Mouse (Mus musculus): ENCODE data around the gene Pcdh15. TPM values are rescaled to one million over a fixed set of nuclear protein-coding genes. Genes with fewer than 3 reads are reported as not detected.

The Pcdh15 gene
- polyA plus RNA-seq, 1 experiment, result 6.0 TPM

- no peaks in the 10 kb centered on the region for H3K4me1 ChIP-seq (ENCODE audit: control insufficient read depth, insufficient read depth, low read length)
- H3K4me3 ChIP-seq (replicated peaks; ENCODE audit: insufficient read depth, low read depth, low read length), result no peak overlapping the region
- no peak overlapping the region for H3K27ac ChIP-seq (ENCODE audit: insufficient read depth, low read length)
- DNase-seq, result no peak
- H3K27me3 ChIP-seq (ENCODE audit: control insufficient read depth, insufficient read depth, low read length), result no peaks in the 10 kb centered on the region
- no peak for TF ChIP-seq CTCF (IDR thresholded peaks at IDR 0.05; ENCODE audit: borderline replicate concordance, insufficient read depth, low read depth, low read length)
- no peak for TF ChIP-seq POLR2A (IDR thresholded peaks at IDR 0.05; ENCODE audit: borderline replicate concordance, insufficient read depth, low read length)
- 51% methylated on average over 5 of the region's 5 CpGs for WGBS
Observed at GRCm38 (mm10) chr10:74305439-74306158, 1206.5 kb downstream of the Pcdh15 start.

- H3K4me3 ChIP-seq (replicated peaks; ENCODE audit: insufficient read depth, low read depth, low read length), result no peak overlapping the region
- H3K4me1 ChIP-seq (ENCODE audit: control insufficient read depth, insufficient read depth, low read length), result no peaks in the 10 kb centered on the region
- DNase-seq, result no peak
- 22% methylated on average over 2 of the region's 3 CpGs for WGBS
- H3K27me3 ChIP-seq (ENCODE audit: control insufficient read depth, insufficient read depth, low read length), result no peaks in the 10 kb centered on the region
- TF ChIP-seq CTCF (IDR thresholded peaks at IDR 0.05; ENCODE audit: borderline replicate concordance, insufficient read depth, low read depth, low read length) (no peak), POLR2A (IDR thresholded peaks at IDR 0.05; ENCODE audit: borderline replicate concordance, insufficient read depth, low read length) (no peak)
- no peak overlapping the region for H3K27ac ChIP-seq (ENCODE audit: insufficient read depth, low read length)
Observed at GRCm38 (mm10) chr10:74307035-74307434, 1207.9 kb downstream of the Pcdh15 start.

GRCm38 (mm10) chr10:74316091-74316490, 1216.9 kb downstream of the Pcdh15 start:
- Histone ChIP-seq H3K27ac (ENCODE audit: insufficient read depth, low read length) (no peak overlapping the region), H3K4me1 (ENCODE audit: control insufficient read depth, insufficient read depth, low read length) (no peaks in the 10 kb centered on the region), H3K27me3 (ENCODE audit: control insufficient read depth, insufficient read depth, low read length) (no peaks in the 10 kb centered on the region), H3K4me3 (replicated peaks; ENCODE audit: insufficient read depth, low read depth, low read length) (no peak overlapping the region)
- DNase-seq, result no peak
- WGBS, result 20% methylated on average over 2 of the region's 2 CpGs
- no peak for TF ChIP-seq POLR2A (IDR thresholded peaks at IDR 0.05; ENCODE audit: borderline replicate concordance, insufficient read depth, low read length)
- no peak for TF ChIP-seq CTCF (IDR thresholded peaks at IDR 0.05; ENCODE audit: borderline replicate concordance, insufficient read depth, low read depth, low read length)

GRCm38 (mm10) chr10:74335412-74335811, 1236.3 kb downstream of the Pcdh15 start:
- Histone ChIP-seq H3K4me1 (ENCODE audit: control insufficient read depth, insufficient read depth, low read length) (no peaks in the 10 kb centered on the region), H3K4me3 (replicated peaks; ENCODE audit: insufficient read depth, low read depth, low read length) (no peak overlapping the region), H3K27ac (ENCODE audit: insufficient read depth, low read length) (no peak overlapping the region), H3K27me3 (ENCODE audit: control insufficient read depth, insufficient read depth, low read length) (no peaks in the 10 kb centered on the region)
- TF ChIP-seq CTCF (IDR thresholded peaks at IDR 0.05; ENCODE audit: borderline replicate concordance, insufficient read depth, low read depth, low read length), result no peak
- TF ChIP-seq POLR2A (IDR thresholded peaks at IDR 0.05; ENCODE audit: borderline replicate concordance, insufficient read depth, low read length), result no peak
- DNase-seq, result no peak
- WGBS, result 94% methylated on average over 7 of the region's 7 CpGs

- no peaks in the 10 kb centered on the region for H3K27me3 ChIP-seq (ENCODE audit: control insufficient read depth, insufficient read depth, low read length)
- DNase-seq, result no peak
- 48% methylated on average over 3 of the region's 3 CpGs for whole genome bisulfite sequencing
- no peak overlapping the region for H3K27ac ChIP-seq (ENCODE audit: insufficient read depth, low read length)
- H3K4me3 ChIP-seq (replicated peaks; ENCODE audit: insufficient read depth, low read depth, low read length), result no peak overlapping the region
- TF ChIP-seq CTCF (IDR thresholded peaks at IDR 0.05; ENCODE audit: borderline replicate concordance, insufficient read depth, low read depth, low read length), result no peak
- TF ChIP-seq POLR2A (IDR thresholded peaks at IDR 0.05; ENCODE audit: borderline replicate concordance, insufficient read depth, low read length), result no peak
- no peaks in the 10 kb centered on the region for H3K4me1 ChIP-seq (ENCODE audit: control insufficient read depth, insufficient read depth, low read length)
Observed at GRCm38 (mm10) chr10:74339247-74340160, 1240.4 kb downstream of the Pcdh15 start.

- Histone ChIP-seq H3K27ac (ENCODE audit: insufficient read depth, low read length) (no peak overlapping the region), H3K27me3 (ENCODE audit: control insufficient read depth, insufficient read depth, low read length) (no peaks in the 10 kb centered on the region), H3K4me1 (ENCODE audit: control insufficient read depth, insufficient read depth, low read length) (no peaks in the 10 kb centered on the region), H3K4me3 (replicated peaks; ENCODE audit: insufficient read depth, low read depth, low read length) (no peak overlapping the region)
- TF ChIP-seq CTCF (IDR thresholded peaks at IDR 0.05; ENCODE audit: borderline replicate concordance, insufficient read depth, low read depth, low read length) (no peak), POLR2A (IDR thresholded peaks at IDR 0.05; ENCODE audit: borderline replicate concordance, insufficient read depth, low read length) (no peak)
- 53% methylated on average over 5 of the region's 5 CpGs for WGBS
- no peak for DNase-seq
Observed at GRCm38 (mm10) chr10:74359526-74359925, 1260.4 kb downstream of the Pcdh15 start.

- no peak for DNase-seq
- WGBS, result 62% methylated on average over 1 of the region's 1 CpGs
- H3K27me3 ChIP-seq (ENCODE audit: control insufficient read depth, insufficient read depth, low read length), result no peaks in the 10 kb centered on the region
- TF ChIP-seq POLR2A (IDR thresholded peaks at IDR 0.05; ENCODE audit: borderline replicate concordance, insufficient read depth, low read length) (no peak), CTCF (IDR thresholded peaks at IDR 0.05; ENCODE audit: borderline replicate concordance, insufficient read depth, low read depth, low read length) (no peak)
- no peak overlapping the region for H3K4me3 ChIP-seq (replicated peaks; ENCODE audit: insufficient read depth, low read depth, low read length)
- H3K4me1 ChIP-seq (ENCODE audit: control insufficient read depth, insufficient read depth, low read length), result no peaks in the 10 kb centered on the region
- H3K27ac ChIP-seq (ENCODE audit: insufficient read depth, low read length), result no peak overlapping the region
Observed at GRCm38 (mm10) chr10:74378697-74379096, 1279.6 kb downstream of the Pcdh15 start.

Measured in cerebellum, adult 2 months (tissue).